Mouse (Mus musculus) natural killer cell, adult 2 months (primary cell): ENCODE measurements around the gene Appl2.

ENCODE experiments used
- DNase-seq, 2 experiments: peaks; one replicate each; pipeline ENCODE4 v3.0.0; 2022; ENCODE audit warnings: low spot score in 2 of 2

Gene Appl2

GRCm38 (mm10) chr10:83565449-83566441, 82.8 kb downstream of the Appl2 start:
- no peak for DNase-seq

DNA sequence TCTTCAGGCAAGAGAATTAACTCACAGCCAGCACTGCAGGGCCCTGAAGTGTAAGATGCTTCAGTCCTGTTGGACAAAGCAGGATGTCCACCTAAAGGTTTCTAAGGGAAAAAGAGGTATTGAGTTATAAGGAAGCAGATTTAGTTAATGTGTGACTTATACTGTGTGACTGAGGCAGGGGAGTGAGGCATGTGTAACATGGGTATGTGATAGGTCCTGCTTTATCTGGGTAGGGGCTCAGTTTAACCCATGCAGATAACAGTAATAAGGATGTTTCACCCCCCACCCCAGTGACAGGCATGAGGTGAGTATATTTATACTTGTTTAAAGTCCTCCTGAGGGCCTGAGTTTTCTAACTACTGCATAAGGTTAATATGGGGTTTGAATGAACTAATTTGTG, 85.5 kb downstream of the Appl2 start:
- DNase-seq: no peak
